Mouse (Mus musculus): Measurements from ENCODE around the gene Cped1. TPM values are rescaled to one million over a fixed set of nuclear protein-coding genes. Genes with fewer than 3 reads are reported as not detected.

The Cped1 gene
- polyA plus RNA-seq, 1 experiment from 2014 or later = 30.3 TPM

DNA sequence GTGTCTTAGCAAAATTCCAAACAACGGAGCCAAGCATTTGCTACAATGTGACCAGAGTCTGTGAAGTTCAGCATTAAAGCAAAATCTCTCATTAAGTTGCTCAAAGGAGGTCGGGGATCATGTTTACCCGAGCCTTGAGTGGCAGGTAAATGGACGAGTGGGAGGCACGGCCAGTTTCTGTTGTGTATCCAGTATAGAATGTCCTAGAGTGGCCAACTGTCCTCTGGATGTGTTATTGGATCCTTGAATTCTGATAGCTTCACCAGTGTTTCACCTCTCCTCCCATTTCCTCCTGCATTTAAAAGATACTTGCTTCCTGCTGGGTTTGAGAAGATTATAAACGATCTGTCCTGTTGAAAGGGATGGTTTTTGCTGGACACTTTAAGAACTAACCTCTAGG lies 14.4 kb downstream of the Cped1 start:
- no peak for ATAC-seq (ENCODE audit: insufficient number of reproducible peaks, low FRiP score, low TSS enrichment, low read depth)
- 31% methylated on average over 6 of the region's 6 CpGs for WGBS
- Histone ChIP-seq H3K4me1 (peaks cover 28% of the 10 kb centered on the region), H3K27me3 (no peaks in the 10 kb centered on the region), H3K4me2 (replicated peaks) (no peak overlapping the region), H3K9me3 (replicated peaks) (no peaks in the 10 kb centered on the region), H3K4me3 (replicated peaks) (no peak overlapping the region), H3K36me3 (no peaks in the 10 kb centered on the region), H3K27ac (replicated peaks) (no peak overlapping the region), H3K9ac (no peak overlapping the region)

GRCm38 (mm10) chr6:22000881-22001280 lies 15.2 kb downstream of the Cped1 start:
- no peaks in the 10 kb centered on the region for H3K36me3 ChIP-seq
- 66% methylated on average over 3 of the region's 3 CpGs for WGBS
- peaks cover 28% of the 10 kb centered on the region for H3K4me1 ChIP-seq
- no peaks in the 10 kb centered on the region for H3K27me3 ChIP-seq
- H3K4me2 ChIP-seq (replicated peaks) = no peak overlapping the region
- no peaks in the 10 kb centered on the region for H3K9me3 ChIP-seq (replicated peaks)
- ATAC-seq (ENCODE audit: insufficient number of reproducible peaks, low FRiP score, low TSS enrichment, low read depth) = no peak
- H3K9ac ChIP-seq = no peak overlapping the region
- H3K27ac ChIP-seq (replicated peaks) = no peak overlapping the region
- H3K4me3 ChIP-seq (replicated peaks) = no peak overlapping the region

DNA sequence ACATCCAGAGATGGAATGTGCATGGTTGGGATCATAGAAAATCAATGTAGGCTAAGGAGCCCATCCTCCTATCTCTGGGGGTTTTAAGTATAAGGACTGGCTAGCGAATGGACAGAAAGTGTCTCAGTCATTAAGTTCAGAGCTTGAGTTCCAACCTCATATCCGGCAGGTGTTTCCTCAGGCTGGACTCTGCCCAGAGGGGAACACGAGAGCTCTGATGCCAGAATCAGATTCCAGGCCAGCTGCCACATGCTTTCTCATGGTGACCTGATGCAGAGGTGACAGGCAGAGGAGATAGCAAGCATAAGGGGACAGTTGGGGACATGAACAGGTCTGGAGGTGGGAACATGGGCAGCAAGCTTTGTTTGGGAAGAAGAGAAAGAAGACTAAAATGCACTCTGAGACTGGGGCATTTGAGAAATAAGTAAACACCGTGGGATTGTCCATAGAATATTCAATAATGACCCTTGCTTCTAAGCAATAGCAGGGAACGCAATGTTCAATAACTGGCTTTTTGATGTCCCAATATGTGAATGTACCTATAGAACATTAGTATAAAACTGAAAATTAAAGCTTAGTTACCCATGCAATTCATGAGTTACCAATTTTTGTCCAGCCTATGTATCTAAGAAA lies 15.7 kb downstream of the Cped1 start:
- H3K4me1 ChIP-seq = peaks cover 28% of the 10 kb centered on the region
- H3K27me3 ChIP-seq = no peaks in the 10 kb centered on the region
- no peak overlapping the region for H3K27ac ChIP-seq (replicated peaks)

DNA sequence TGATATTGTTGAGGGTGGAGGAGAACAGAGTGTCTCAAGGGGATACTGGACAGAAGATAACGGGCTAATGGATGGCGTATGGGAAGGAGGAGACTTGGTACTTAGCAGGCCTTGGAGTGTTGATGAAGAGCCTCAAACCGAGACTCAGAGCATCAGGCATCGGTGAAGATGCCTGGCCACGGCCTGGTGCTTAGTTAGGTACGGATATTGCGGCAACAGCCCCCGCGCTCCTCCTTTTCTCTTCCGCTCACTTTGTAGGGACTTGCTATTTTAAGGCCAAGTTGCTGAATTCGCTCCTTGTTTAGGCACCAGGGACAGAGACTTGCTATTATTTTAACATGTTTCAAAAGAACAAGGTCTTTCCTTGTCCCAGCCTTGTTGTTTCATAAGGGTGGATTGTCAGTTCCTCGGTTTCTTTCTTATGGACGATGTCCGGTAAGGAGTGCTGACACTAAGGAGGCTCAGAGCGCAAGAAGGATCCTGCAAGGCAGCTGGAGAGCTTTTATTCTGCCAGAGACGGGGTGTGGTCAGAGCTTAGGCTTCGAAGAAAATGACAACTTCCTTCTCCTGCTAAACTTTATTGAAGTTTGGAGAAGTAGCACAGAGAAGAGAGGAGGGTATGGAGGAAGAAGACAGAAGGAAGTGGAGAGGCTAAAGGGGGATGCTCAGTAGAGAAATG lies 16.9 kb downstream of the Cped1 start:
- Histone ChIP-seq H3K9me3 (replicated peaks) (no peaks in the 10 kb centered on the region), H3K4me1 (peaks cover 28% of the 10 kb centered on the region), H3K4me2 (replicated peaks) (peak overlapping the region; percentile 29), H3K9ac (no peak overlapping the region), H3K27me3 (no peaks in the 10 kb centered on the region), H3K27ac (replicated peaks) (peak overlapping the region; percentile 72), H3K36me3 (no peaks in the 10 kb centered on the region), H3K4me3 (replicated peaks) (no peak overlapping the region)
- no peak for ATAC-seq (ENCODE audit: insufficient number of reproducible peaks, low FRiP score, low TSS enrichment, low read depth)
- WGBS = 41% methylated on average over 17 of the region's 17 CpGs

More for the DNA sequence above, 15.7 kb downstream of the Cped1 start:
- Histone ChIP-seq H3K4me2 (replicated peaks) (no peak overlapping the region), H3K9me3 (replicated peaks) (no peaks in the 10 kb centered on the region), H3K4me3 (replicated peaks) (no peak overlapping the region), H3K36me3 (no peaks in the 10 kb centered on the region), H3K9ac (no peak overlapping the region)
- ATAC-seq (ENCODE audit: insufficient number of reproducible peaks, low FRiP score, low TSS enrichment, low read depth) = no peak
- 79% methylated on average over 5 of the region's 5 CpGs for WGBS

GRCm38 (mm10) chr6:22003200-22003587 lies 17.5 kb downstream of the Cped1 start:
- H3K4me1 ChIP-seq = peaks cover 28% of the 10 kb centered on the region

DNA sequence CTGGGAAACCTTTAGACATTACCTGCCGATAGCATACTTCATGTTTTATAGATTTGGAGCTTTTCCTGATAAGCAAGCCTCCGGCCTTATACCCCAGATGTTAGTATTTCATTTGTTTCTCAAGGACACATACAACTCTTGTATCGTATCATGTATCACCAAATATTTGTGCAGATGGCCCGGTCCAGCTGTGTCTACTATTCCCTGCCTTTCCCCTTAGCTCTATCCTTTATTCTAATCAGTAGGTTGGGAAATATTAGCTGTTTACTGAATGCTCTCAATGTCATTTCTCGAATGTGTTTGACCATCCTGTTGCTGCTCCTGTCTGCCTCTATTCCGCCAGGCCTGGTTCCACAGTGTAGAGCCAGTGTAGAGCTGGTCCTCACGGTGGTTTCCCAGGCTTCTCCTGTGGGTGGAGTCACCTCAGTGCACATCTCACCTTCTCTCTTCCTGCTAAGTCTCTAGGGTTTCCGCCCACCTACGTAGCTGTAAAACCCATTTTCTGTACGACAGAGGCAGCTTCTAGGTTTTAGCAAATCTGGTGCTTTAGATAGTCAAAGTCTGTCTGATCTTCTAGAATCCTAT lies 18.3 kb downstream of the Cped1 start:
- Histone ChIP-seq H3K27me3 (no peaks in the 10 kb centered on the region), H3K9ac (no peak overlapping the region), H3K9me3 (replicated peaks) (no peaks in the 10 kb centered on the region), H3K36me3 (no peaks in the 10 kb centered on the region), H3K4me1 (peaks cover 20% of the 10 kb centered on the region), H3K4me2 (replicated peaks) (no peak overlapping the region), H3K27ac (replicated peaks) (no peak overlapping the region), H3K4me3 (replicated peaks) (no peak overlapping the region)
- WGBS = 82% methylated on average over 10 of the region's 10 CpGs
- ATAC-seq (ENCODE audit: insufficient number of reproducible peaks, low FRiP score, low TSS enrichment, low read depth) = no peak

More at GRCm38 (mm10) chr6:22003200-22003587, 17.5 kb downstream of the Cped1 start:
- ATAC-seq (ENCODE audit: insufficient number of reproducible peaks, low FRiP score, low TSS enrichment, low read depth) = peak; percentile 80
- H3K4me2 ChIP-seq (replicated peaks) = peak overlapping the region; percentile 29
- H3K4me3 ChIP-seq (replicated peaks) = no peak overlapping the region
- no peak overlapping the region for H3K9ac ChIP-seq
- H3K27ac ChIP-seq (replicated peaks) = peak overlapping the region; percentile 72
- H3K9me3 ChIP-seq (replicated peaks) = no peaks in the 10 kb centered on the region
- 17% methylated on average over 6 of the region's 6 CpGs for WGBS
- no peaks in the 10 kb centered on the region for H3K36me3 ChIP-seq
- H3K27me3 ChIP-seq = no peaks in the 10 kb centered on the region

DNA sequence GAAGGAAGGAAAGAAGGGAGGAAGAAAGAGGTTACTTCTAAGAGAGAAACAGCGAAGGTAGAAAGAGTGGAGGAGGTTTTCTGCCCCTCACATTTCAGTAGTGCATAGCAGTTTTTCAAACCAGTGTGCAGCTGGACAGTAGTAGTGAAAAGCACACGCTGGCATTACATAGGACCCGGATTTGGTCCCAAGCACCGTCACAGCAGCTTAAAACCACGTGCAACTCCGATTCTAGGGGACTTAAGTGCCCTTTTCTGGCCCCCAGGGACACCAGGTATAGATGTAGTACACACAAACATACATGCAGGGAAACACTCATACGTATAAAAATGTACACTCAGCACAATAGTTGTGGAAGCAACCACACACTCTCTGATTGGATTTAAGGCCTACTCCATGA lies 22.6 kb downstream of the Cped1 start:
- 91% methylated on average over 7 of the region's 7 CpGs for WGBS
- Histone ChIP-seq H3K27ac (replicated peaks) (no peak overlapping the region), H3K4me1 (peaks cover 7% of the 10 kb centered on the region), H3K27me3 (no peaks in the 10 kb centered on the region), H3K4me2 (replicated peaks) (no peak overlapping the region), H3K9me3 (replicated peaks) (no peaks in the 10 kb centered on the region), H3K9ac (no peak overlapping the region), H3K4me3 (replicated peaks) (no peak overlapping the region), H3K36me3 (no peaks in the 10 kb centered on the region)
- ATAC-seq (ENCODE audit: insufficient number of reproducible peaks, low FRiP score, low TSS enrichment, low read depth) = no peak

GRCm38 (mm10) chr6:22010258-22010657 lies 24.5 kb downstream of the Cped1 start:
- no peaks in the 10 kb centered on the region for H3K9me3 ChIP-seq (replicated peaks)
- no peaks in the 10 kb centered on the region for H3K36me3 ChIP-seq
- no peak overlapping the region for H3K27ac ChIP-seq (replicated peaks)
- ATAC-seq (ENCODE audit: insufficient number of reproducible peaks, low FRiP score, low TSS enrichment, low read depth) = no peak
- H3K4me1 ChIP-seq = 0 out of 2 replicates have a peak, but pooled peaks cover 4% of the 10 kb centered on the region
- H3K4me3 ChIP-seq (replicated peaks) = no peak overlapping the region
- no peak overlapping the region for H3K4me2 ChIP-seq (replicated peaks)
- WGBS = 70% methylated on average over 12 of the region's 12 CpGs
- H3K9ac ChIP-seq = no peak overlapping the region
- no peaks in the 10 kb centered on the region for H3K27me3 ChIP-seq

DNA sequence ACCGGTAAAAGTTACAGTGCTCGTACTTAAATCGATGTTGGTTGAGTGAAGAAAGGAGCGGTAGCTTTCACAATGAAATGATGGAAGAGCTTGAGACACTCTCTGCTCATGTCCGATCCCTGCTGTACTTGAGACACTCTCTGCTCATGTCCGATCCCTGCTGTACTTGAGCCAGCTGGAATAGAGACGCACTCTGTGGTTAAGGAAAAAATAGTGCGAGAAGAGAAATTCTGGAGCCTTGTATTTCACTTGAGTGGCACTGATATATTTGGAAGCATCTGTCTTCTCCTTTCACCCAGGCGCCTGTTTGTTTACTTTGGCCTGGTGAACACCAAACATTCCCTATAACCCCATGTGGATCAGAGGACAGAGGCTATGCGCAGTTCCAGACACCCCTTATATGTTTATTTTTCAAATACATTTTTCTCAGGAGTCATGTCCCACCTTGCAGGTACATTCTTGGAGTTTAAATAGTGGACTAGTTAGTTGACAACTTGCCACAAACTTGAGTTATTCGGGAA lies 25.1 kb downstream of the Cped1 start:
- ATAC-seq (ENCODE audit: insufficient number of reproducible peaks, low FRiP score, low TSS enrichment, low read depth) = no peak; the same call in 1 of the 2 replicates
- no peak overlapping the region for H3K27ac ChIP-seq (replicated peaks)
- H3K36me3 ChIP-seq = no peaks in the 10 kb centered on the region
- H3K27me3 ChIP-seq = no peaks in the 10 kb centered on the region
- H3K4me3 ChIP-seq (replicated peaks) = no peak overlapping the region
- no peak overlapping the region for H3K4me2 ChIP-seq (replicated peaks)
- 0 out of 2 replicates have a peak, but pooled peaks cover 4% of the 10 kb centered on the region for H3K4me1 ChIP-seq
- H3K9me3 ChIP-seq (replicated peaks) = no peaks in the 10 kb centered on the region
- 78% methylated on average over 11 of the region's 11 CpGs for WGBS
- no peak overlapping the region for H3K9ac ChIP-seq

- no peak overlapping the region for H3K9ac ChIP-seq
- no peaks in the 10 kb centered on the region for H3K27me3 ChIP-seq
- H3K36me3 ChIP-seq = no peaks in the 10 kb centered on the region
- 40% methylated on average over 2 of the region's 2 CpGs for WGBS
- H3K4me2 ChIP-seq (replicated peaks) = no peak overlapping the region
- H3K4me3 ChIP-seq (replicated peaks) = no peak overlapping the region
- H3K27ac ChIP-seq (replicated peaks) = no peak overlapping the region
- ATAC-seq (ENCODE audit: insufficient number of reproducible peaks, low FRiP score, low TSS enrichment, low read depth) = no peak
- 0 out of 2 replicates have a peak, but pooled peaks cover 4% of the 10 kb centered on the region for H3K4me1 ChIP-seq
- no peaks in the 10 kb centered on the region for H3K9me3 ChIP-seq (replicated peaks)
Measured at GRCm38 (mm10) chr6:22011546-22011945, 25.8 kb downstream of the Cped1 start.

DNA sequence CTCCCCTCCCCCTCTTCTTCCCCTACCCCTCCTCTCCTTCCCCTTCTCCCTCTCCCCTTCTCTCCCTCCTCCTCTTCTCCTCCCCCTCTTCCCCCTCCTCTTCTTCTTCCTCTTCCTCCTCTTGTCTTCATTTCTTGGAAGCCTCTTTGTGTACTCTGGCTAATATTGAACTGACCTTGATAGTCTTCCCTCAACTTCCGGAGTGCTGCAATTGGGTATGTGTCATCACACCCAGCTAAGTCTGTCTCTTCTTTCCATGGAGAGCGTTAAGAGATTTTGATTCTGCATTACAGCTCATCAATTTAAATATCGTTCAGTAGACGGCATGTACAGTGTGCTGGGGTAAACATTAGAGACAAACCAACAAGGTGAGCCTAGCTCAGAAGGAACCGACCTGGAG lies 26.4 kb downstream of the Cped1 start:
- Histone ChIP-seq H3K4me1 (0 out of 2 replicates have a peak, but pooled peaks cover 4% of the 10 kb centered on the region), H3K27ac (replicated peaks) (no peak overlapping the region), H3K4me3 (replicated peaks) (no peak overlapping the region), H3K27me3 (no peaks in the 10 kb centered on the region), H3K36me3 (no peaks in the 10 kb centered on the region), H3K4me2 (replicated peaks) (no peak overlapping the region), H3K9me3 (replicated peaks) (no peaks in the 10 kb centered on the region), H3K9ac (no peak overlapping the region)
- WGBS = 69% methylated on average over 5 of the region's 5 CpGs
- no peak for ATAC-seq (ENCODE audit: insufficient number of reproducible peaks, low FRiP score, low TSS enrichment, low read depth)

Measured in embryonic facial prominence, embryonic 15.5 days (tissue).